Mouse (Mus musculus) spleen, postnatal 36 days (tissue): ENCODE data around the gene Rhoa.
"Not testable (repeated sequence)": the region's sequence is repeated elsewhere in the genome, so short reads cannot be mapped to it uniquely, and the experiment has no call there.

ENCODE experiments used
- DNase-seq, 2 experiments: peaks; one replicate each; pipeline ENCODE4 v3.0.0; 2022; ENCODE audit warnings: low spot score in 2 of 2, mixed read lengths in 1 of 2

Rhoa gene

GRCm38 (mm10) chr9:108287526-108288238, 18.2 kb upstream of the Rhoa start:
- not testable (repeated sequence) for DNase-seq

- DNase-seq = no peak
These were observed 16.6 kb upstream of the Rhoa start for GRCm38 (mm10) chr9:108289347-108289746.

GRCm38 (mm10) chr9:108290016-108290750, 15.7 kb upstream of the Rhoa start, which contains the start of gene Nicn1:
Gene Nicn1 (plus strand): TSS chr9:108290429.
- peak; percentile 91 to 94 for DNase-seq

- no peak for DNase-seq
These were observed 15.2 kb upstream of the Rhoa start for GRCm38 (mm10) chr9:108290773-108291172.

GRCm38 (mm10) chr9:108296453-108297355, 9.2 kb upstream of the Rhoa start, which contains the start of gene Amt:
Gene Amt (plus strand): TSS chr9:108296853.
- DNase-seq = no peak

- no peak for DNase-seq
These were observed 4.1 kb upstream of the Rhoa start for GRCm38 (mm10) chr9:108301853-108302252.

GRCm38 (mm10) chr9:108304716-108305115, 1.2 kb upstream of the Rhoa start:
- DNase-seq = no peak

GRCm38 (mm10) chr9:108305170-108305569, 759 bp upstream of the Rhoa start:
- peak; percentile 12 to 20 for DNase-seq

- peak; percentile 89 for DNase-seq
These were observed 647 bp downstream of the Rhoa start for GRCm38 (mm10) chr9:108306571-108306980.

- no peak for DNase-seq
These were observed 1.3 kb downstream of the Rhoa start for GRCm38 (mm10) chr9:108307021-108307807.

- DNase-seq = no peak
These were observed 2.2 kb downstream of the Rhoa start for GRCm38 (mm10) chr9:108308141-108308540.

- no peak for DNase-seq
These were observed 11.6 kb downstream of the Rhoa start for GRCm38 (mm10) chr9:108317572-108317971.

GRCm38 (mm10) chr9:108318462-108318861, 12.5 kb downstream of the Rhoa start:
- no peak for DNase-seq

GRCm38 (mm10) chr9:108322054-108322453, 16.1 kb downstream of the Rhoa start:
- DNase-seq = not testable (repeated sequence)

- DNase-seq = no peak
These were observed 18.9 kb downstream of the Rhoa start for GRCm38 (mm10) chr9:108324784-108325183.

- no peak for DNase-seq
These were observed 19.9 kb downstream of the Rhoa start for GRCm38 (mm10) chr9:108325811-108326210.

- DNase-seq = no peak
These were observed 32.1 kb downstream of the Rhoa start for GRCm38 (mm10) chr9:108337848-108338550.

- no peak for DNase-seq
These were observed 32.6 kb downstream of the Rhoa start for GRCm38 (mm10) chr9:108338551-108338885.

- peak; percentile 95 to 96 for DNase-seq
These were observed 33.2 kb downstream of the Rhoa start, which contains the start of gene Gpx1 for GRCm38 (mm10) chr9:108338886-108339781. Gene Gpx1 (plus strand): TSS chr9:108338903.
